Mouse (Mus musculus): ENCODE data around the gene Il27ra. TPM values are rescaled to one million over a fixed set of nuclear protein-coding genes. Genes with fewer than 3 reads are reported as not detected.

Il27ra gene
- polyA plus RNA-seq, 1 experiment from 2014 or later: 0.76 TPM

GRCm38 (mm10) chr8:84021569-84021968, 20.8 kb downstream of the Il27ra start:
- peaks cover 42% of the 10 kb centered on the region for H3K27me3 ChIP-seq (ENCODE audit: insufficient read depth, low read length)
- ATAC-seq (no peak), DNase-seq (no peak)
- no peak overlapping the region for H3K9ac ChIP-seq (replicated peaks)
- no peaks in the 10 kb centered on the region for H3K9me3 ChIP-seq (ENCODE audit: low read length)
- H3K4me2 ChIP-seq (ENCODE audit: low read depth, low read length): no peak overlapping the region
- no peak overlapping the region for H3K4me3 ChIP-seq (ENCODE audit: low read depth, low read length)
- 50% methylated on average over 12 of the region's 12 CpGs for WGBS (ENCODE audit: insufficient replicate concordance)
- no peak for TF ChIP-seq CTCF (IDR thresholded peaks at IDR 0.05; ENCODE audit: low read depth)
- peaks cover 4% of the 10 kb centered on the region for H3K4me1 ChIP-seq (ENCODE audit: insufficient read depth)
- no peaks in the 10 kb centered on the region for H3K36me3 ChIP-seq (replicated peaks; ENCODE audit: insufficient read depth, low read length)
- no peak overlapping the region for H3K27ac ChIP-seq (ENCODE audit: low read depth)

DNA sequence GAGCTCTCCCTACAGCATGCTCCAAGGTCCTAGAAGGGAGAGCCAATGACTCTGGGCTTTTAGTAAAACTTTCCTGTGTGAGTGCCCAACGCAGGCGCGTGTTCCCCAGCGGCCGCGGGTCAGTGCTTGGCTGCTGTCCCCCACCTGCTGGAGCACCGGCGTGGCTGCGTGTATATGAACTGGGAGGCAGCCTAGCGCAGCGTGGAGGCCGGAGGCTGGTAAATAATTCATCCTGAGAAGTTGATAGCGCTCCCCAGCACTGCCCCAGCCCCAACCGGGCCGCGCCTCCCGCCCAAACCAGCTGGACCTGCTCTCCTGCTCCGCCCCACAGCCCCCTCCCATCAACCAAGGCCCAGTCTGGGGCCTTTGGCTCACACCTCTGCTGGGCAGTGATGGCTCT, 21.3 kb downstream of the Il27ra start, which contains the start of gene Palm3:
Palm3 (plus strand) TSS at position 376 of the 400 bp plus-strand sequence.
- DNase-seq: no peak
- Histone ChIP-seq H3K4me3 (ENCODE audit: low read depth, low read length) (no peak within 1 kb of the TSS), H3K27ac (ENCODE audit: low read depth) (no peak within 1 kb of the TSS), H3K9ac (replicated peaks) (no peak within 1 kb of the TSS), H3K9me3 (ENCODE audit: low read length) (no peaks in the 10 kb centered on the region), H3K36me3 (replicated peaks; ENCODE audit: insufficient read depth, low read length) (no peaks in the 10 kb centered on the region), H3K27me3 (ENCODE audit: insufficient read depth, low read length) (peaks cover 37% of the 10 kb centered on the region), H3K4me1 (ENCODE audit: insufficient read depth) (peaks cover 4% of the 10 kb centered on the region), H3K4me2 (ENCODE audit: low read depth, low read length) (no peak within 1 kb of the TSS)
- TF ChIP-seq EP300 (IDR thresholded peaks at IDR 0.05; ENCODE audit: low read depth) (no peak), CTCF (IDR thresholded peaks at IDR 0.05; ENCODE audit: low read depth) (no peak)
- ATAC-seq: no peak
- WGBS (ENCODE audit: insufficient replicate concordance): 24% methylated on average over 18 of the region's 18 CpGs

GRCm38 (mm10) chr8:84019738-84020137, 22.7 kb downstream of the Il27ra start:
- ATAC-seq (no peak), DNase-seq (no peak)
- H3K9me3 ChIP-seq (ENCODE audit: low read length): no peaks in the 10 kb centered on the region
- no peaks in the 10 kb centered on the region for H3K4me1 ChIP-seq (ENCODE audit: insufficient read depth)
- H3K4me2 ChIP-seq (ENCODE audit: low read depth, low read length): no peak overlapping the region
- TF ChIP-seq EP300 (IDR thresholded peaks at IDR 0.05; ENCODE audit: low read depth) (no peak), CTCF (IDR thresholded peaks at IDR 0.05; ENCODE audit: low read depth) (no peak)
- WGBS (ENCODE audit: insufficient replicate concordance): 66% methylated on average over 9 of the region's 9 CpGs
- no peak overlapping the region for H3K4me3 ChIP-seq (ENCODE audit: low read depth, low read length)
- H3K27me3 ChIP-seq (ENCODE audit: insufficient read depth, low read length): peaks cover 28% of the 10 kb centered on the region
- no peaks in the 10 kb centered on the region for H3K36me3 ChIP-seq (replicated peaks; ENCODE audit: insufficient read depth, low read length)
- no peak overlapping the region for H3K9ac ChIP-seq (replicated peaks)
- no peak overlapping the region for H3K27ac ChIP-seq (ENCODE audit: low read depth)

GRCm38 (mm10) chr8:84015833-84016232, 26.6 kb downstream of the Il27ra start:
- Histone ChIP-seq H3K4me1 (ENCODE audit: insufficient read depth) (peaks cover 19% of the 10 kb centered on the region), H3K4me2 (ENCODE audit: low read depth, low read length) (no peak overlapping the region), H3K4me3 (ENCODE audit: low read depth, low read length) (no peak overlapping the region), H3K9me3 (ENCODE audit: low read length) (no peaks in the 10 kb centered on the region), H3K27ac (ENCODE audit: low read depth) (no peak overlapping the region), H3K9ac (replicated peaks) (no peak overlapping the region), H3K27me3 (ENCODE audit: insufficient read depth, low read length) (peaks cover 39% of the 10 kb centered on the region), H3K36me3 (replicated peaks; ENCODE audit: insufficient read depth, low read length) (no peaks in the 10 kb centered on the region)
- DNase-seq (no peak), ATAC-seq (no peak)
- TF ChIP-seq EP300 (IDR thresholded peaks at IDR 0.05; ENCODE audit: low read depth) (no peak), CTCF (IDR thresholded peaks at IDR 0.05; ENCODE audit: low read depth) (0 out of 2 replicates have a peak, but pooled peaks have one; percentile 17)
- 82% methylated on average over 5 of the region's 5 CpGs for WGBS (ENCODE audit: insufficient replicate concordance)

DNA sequence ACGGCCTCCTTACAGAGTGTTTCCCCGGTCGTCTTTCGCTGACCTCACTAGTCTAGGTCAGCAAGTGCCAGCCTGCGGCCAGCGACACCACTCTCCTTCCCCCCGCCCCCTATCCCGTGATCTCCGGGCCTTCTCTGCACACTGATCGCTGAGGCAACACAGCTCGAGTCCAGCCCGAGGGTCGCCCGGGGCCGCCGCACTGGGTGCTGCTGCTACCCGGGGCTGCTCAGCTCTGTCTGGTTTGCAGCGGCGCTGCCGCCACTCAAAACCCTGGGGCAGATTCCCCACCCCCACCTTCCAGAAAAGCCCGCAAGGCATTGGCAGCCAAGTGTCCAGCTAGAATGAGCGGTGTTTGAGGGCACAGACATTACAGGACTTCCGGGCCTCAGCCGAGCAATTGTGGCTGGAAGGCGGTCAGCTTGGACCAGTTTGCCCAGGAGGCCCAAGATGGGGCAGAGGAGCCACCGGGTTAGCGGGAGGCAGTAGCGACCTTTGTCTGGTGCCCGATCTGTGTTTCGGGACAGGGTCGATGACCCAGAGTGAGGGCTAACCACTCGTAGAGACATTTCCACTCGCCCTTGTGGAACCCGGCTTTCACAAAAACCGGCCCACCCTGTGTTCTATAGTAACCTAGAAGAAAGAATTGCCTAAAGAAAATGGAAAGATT, 29.8 kb downstream of the Il27ra start:
- no peak overlapping the region for H3K27ac ChIP-seq (ENCODE audit: low read depth)
- 11% methylated on average over 35 of the region's 35 CpGs for WGBS (ENCODE audit: insufficient replicate concordance)
- DNase-seq: peak; percentile 36
- TF ChIP-seq CTCF (IDR thresholded peaks at IDR 0.05; ENCODE audit: low read depth) (no peak), EP300 (IDR thresholded peaks at IDR 0.05; ENCODE audit: low read depth) (no peak)
- peak overlapping the region; percentile 48 for H3K4me3 ChIP-seq (ENCODE audit: low read depth, low read length)
- no peak overlapping the region for H3K9ac ChIP-seq (replicated peaks)
- ATAC-seq: peak; percentile 57
- peaks cover 44% of the 10 kb centered on the region for H3K27me3 ChIP-seq (ENCODE audit: insufficient read depth, low read length)
- no peaks in the 10 kb centered on the region for H3K9me3 ChIP-seq (ENCODE audit: low read length)
- no peaks in the 10 kb centered on the region for H3K36me3 ChIP-seq (replicated peaks; ENCODE audit: insufficient read depth, low read length)
- H3K4me2 ChIP-seq (ENCODE audit: low read depth, low read length): peak overlapping the region; percentile 81
- peaks cover 24% of the 10 kb centered on the region for H3K4me1 ChIP-seq (ENCODE audit: insufficient read depth)

DNA sequence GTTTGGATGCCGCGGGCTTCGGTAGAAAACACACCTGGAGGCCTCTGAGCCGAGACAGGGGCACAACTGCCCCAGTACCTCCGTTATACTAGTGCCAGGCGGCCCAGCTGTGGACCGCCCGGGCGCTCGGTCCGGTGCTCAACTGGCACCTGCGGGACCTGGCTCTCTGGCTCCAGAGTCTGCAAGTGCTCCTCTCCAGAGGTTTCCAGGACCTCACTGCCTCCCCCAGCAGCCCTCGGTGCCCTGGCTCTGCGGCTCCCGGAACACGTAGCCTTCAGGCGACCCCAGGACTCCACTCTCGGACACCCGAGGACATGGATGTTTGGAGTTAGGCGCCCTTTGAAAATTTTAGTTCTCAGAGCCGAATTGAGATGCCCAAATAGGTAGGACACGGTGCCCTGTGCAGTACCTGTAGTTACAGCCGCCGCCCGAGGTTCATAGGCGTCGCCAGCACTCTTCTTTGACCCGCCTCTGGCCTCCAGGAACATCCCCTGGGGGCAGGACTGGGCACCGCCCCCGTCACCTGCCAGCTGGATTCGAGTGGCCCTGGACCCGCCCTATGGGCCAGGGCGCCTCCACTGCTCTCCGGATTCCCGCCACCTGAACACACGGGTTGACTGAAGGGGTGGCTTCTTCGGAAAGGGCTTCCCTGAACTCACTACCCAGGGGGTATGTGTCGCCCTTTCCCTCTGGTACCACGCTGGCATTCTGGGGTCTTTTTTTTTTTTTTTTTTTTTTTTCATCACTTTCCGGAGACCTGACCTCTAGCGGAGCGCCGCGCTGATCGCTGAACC, 30.5 kb downstream of the Il27ra start, which contains the start of gene 2210011C24Rik:
2210011C24Rik (minus strand) TSS at position 467 of the 794 bp plus-strand sequence.
- Histone ChIP-seq H3K9me3 (ENCODE audit: low read length) (no peaks in the 10 kb centered on the region), H3K9ac (replicated peaks) (no peak within 1 kb of the TSS; the same call in none of the 2 replicates), H3K4me2 (ENCODE audit: low read depth, low read length) (peak within 1 kb of the TSS; percentile 81), H3K27ac (ENCODE audit: low read depth) (no peak within 1 kb of the TSS), H3K4me1 (ENCODE audit: insufficient read depth) (peaks cover 24% of the 10 kb centered on the region), H3K4me3 (ENCODE audit: low read depth, low read length) (peak within 1 kb of the TSS; percentile 48), H3K36me3 (replicated peaks; ENCODE audit: insufficient read depth, low read length) (no peaks in the 10 kb centered on the region), H3K27me3 (ENCODE audit: insufficient read depth, low read length) (peaks cover 44% of the 10 kb centered on the region)
- 2% methylated on average over 42 of the region's 45 CpGs for WGBS (ENCODE audit: insufficient replicate concordance)
- peak; percentile 78 for ATAC-seq
- DNase-seq: peak; percentile 68
- TF ChIP-seq EP300 (IDR thresholded peaks at IDR 0.05; ENCODE audit: low read depth): no peak
- no peak for TF ChIP-seq CTCF (IDR thresholded peaks at IDR 0.05; ENCODE audit: low read depth)
